Mouse (Mus musculus) adrenal gland, postnatal 10 days (tissue): Measurements from ENCODE around the gene Ccdc38. TPM values are rescaled to one million over a fixed set of nuclear protein-coding genes. Genes with fewer than 3 reads are reported as not detected.
A peak's percentile ranks its signal among the peaks of the same experiment; 100 is the strongest.
"Not testable (repeated sequence)": the region's sequence is repeated elsewhere in the genome, so short reads cannot be mapped to it uniquely, and the experiment has no call there.

Experiments used
- DNase-seq: peaks from one replicate; pipeline ENCODE4 v3.0.0; 2021; ENCODE audit warnings: mixed read lengths
- total RNA-seq, 2 experiments: library from RNA; stranded (reverse); gene quantifications; 2 replicates each; pipeline ENCODE4 v1.2.3; 2021

Gene Ccdc38
- total RNA-seq, 2 experiments from 2014 or later: 0.33 TPM; not detected in 1

- no peak for DNase-seq
These were observed 9.4 kb downstream of the Ccdc38 start for GRCm38 (mm10) chr10:93549821-93550220.

GRCm38 (mm10) chr10:93552596-93552995 lies 12.2 kb downstream of the Ccdc38 start:
- no peak for DNase-seq

DNA sequence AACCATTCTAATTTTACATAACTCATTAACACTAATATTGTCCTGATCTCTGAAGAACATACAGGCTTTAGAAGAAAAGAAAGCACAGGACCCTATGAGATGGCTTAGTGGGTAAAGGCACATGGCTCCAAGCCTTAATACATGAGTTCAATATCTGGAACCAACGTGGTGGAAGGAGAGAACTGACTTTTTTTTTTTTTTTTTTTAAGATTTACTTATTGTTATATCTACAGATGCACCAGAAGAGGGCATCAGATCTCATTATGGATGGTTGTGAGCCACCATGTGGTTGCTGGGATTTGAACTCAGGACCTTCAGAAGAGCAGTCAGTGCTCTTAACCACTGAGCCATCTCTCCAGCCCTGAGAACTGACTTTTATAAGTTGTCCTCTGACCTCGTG lies 17.5 kb downstream of the Ccdc38 start:
- DNase-seq: not testable (repeated sequence)

DNA sequence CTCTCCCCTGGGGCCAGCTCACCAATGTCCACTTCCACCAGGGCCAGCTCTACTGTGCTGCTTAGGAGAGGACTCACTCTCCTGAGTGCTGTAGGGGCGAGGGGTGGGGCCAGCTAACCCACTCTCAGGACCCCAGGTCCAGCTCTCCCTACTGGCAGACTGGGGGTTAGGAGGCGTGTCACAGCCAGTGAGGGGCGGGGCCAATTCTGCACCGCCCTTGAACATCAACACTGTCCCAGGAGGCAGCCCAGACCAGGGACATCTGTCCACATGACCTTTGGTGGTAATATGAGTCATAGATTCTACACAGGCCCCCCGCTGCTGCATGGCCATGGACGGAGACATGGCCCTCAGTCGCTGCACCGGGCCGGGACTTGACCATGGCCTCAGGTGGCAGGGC lies 19.4 kb downstream of the Ccdc38 start:
- peak; percentile 69 for DNase-seq

- no peak for DNase-seq
These were observed 24.2 kb downstream of the Ccdc38 start for GRCm38 (mm10) chr10:93564518-93565090.

DNA sequence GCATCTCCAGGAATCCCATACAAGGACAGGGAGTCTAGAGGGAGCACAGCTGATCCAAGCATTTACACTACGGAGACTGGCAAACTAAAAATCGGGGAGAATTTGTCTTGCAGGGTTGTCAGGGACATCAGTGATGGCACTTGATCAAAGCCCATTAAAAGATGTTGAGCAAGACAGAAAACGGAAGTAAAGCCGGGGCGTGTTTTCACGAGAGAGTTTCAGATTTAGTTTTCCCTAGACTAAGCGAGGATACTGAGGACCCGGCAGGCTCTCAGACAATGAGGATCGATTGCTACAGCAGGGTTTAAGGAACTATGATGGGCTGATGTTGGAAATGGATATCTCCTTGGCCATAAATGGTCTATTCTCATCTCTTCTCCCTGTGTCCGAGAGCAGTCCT lies 26.6 kb downstream of the Ccdc38 start:
- DNase-seq: no peak

- DNase-seq: no peak
These were observed 27.6 kb downstream of the Ccdc38 start for GRCm38 (mm10) chr10:93567841-93568566.

DNA sequence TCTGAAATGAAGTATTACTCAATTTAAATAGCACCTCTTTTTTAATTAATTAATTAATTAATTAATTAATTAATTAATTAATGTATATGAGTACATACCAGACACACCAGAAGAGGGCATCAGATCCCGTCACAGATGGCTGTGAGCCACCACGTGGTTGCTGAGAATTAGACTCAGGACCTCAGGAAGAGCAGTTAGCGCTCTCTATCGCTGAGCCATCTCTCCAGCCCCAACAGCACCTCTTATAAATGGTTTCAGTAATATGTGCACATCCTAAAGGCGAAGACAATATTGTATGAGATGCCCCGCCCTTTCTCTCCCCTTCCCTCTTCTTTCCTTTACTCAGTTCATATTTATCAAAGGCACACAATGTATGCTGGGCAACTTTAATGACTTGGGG lies 28.2 kb downstream of the Ccdc38 start:
- no peak for DNase-seq

GRCm38 (mm10) chr10:93572209-93572608 lies 31.8 kb downstream of the Ccdc38 start:
- no peak for DNase-seq

GRCm38 (mm10) chr10:93574966-93575365 lies 34.5 kb downstream of the Ccdc38 start:
- DNase-seq: no peak

DNA sequence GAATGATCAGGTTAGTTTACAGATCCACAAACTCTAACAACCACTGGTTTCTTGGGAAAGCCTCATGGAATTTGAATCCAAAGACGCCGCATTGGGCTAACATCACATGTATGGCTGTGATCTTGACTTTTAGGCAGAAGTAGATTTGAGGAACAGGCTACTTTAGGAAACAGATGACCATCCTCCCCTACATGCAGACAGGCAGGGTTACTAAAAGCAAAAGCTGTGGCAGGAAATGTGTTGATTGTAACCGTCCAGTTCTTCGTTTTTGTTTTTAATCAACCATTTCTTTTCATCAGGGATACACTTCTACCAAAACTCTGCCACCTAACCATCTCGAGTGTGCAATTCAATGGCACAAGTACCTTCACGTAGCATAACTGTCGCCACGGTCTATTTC lies 35.5 kb downstream of the Ccdc38 start:
- DNase-seq: no peak

DNA sequence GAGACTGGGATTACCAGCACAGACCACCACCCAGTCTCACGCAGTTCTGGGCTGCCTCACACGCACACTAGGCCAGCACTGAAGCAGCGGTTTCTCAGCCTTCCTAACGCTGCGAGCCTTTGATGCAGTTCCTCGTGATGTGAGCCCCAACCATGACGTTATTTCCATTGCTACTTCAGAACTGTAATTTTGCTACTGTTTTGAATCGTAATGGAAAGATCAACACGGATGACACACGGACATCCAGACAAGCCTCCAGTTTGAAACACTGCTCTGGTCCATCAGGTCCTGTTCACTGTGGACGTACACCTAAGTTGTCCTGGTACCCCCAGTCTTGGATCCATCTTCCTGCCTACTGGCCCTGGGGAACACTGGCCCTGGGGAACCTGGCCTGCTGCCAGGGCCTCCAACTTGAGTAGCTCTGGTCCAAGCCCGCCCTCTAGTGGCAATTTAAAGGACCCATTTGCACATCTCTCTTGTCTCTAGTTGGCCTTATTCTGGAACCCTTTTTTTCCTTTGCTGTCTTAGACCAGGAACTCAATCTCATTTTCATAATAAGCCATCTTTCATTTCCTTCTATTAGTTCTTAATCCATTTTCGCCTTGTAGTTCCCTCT lies 36.9 kb downstream of the Ccdc38 start:
- DNase-seq: peak; percentile 86

DNA sequence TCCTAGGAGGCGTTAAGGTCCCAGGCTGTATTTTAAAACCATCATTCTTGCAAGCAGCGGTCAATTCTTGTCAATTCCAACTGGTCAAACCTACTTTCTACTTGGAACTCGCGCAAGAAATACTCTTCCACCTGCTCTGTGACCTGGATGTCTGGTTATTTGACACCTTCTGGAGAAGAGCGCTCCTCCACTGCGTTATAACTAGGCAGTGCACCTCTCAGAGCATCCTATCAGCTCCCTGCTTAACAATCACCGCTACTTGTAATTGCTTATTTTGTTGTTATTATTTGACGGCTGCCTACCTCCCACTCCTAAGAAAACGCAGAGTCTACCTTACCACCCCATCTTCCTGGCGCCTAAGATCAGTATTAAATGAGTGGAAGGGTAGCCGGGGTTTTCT lies 48.4 kb downstream of the Ccdc38 start:
- DNase-seq: no peak

DNA sequence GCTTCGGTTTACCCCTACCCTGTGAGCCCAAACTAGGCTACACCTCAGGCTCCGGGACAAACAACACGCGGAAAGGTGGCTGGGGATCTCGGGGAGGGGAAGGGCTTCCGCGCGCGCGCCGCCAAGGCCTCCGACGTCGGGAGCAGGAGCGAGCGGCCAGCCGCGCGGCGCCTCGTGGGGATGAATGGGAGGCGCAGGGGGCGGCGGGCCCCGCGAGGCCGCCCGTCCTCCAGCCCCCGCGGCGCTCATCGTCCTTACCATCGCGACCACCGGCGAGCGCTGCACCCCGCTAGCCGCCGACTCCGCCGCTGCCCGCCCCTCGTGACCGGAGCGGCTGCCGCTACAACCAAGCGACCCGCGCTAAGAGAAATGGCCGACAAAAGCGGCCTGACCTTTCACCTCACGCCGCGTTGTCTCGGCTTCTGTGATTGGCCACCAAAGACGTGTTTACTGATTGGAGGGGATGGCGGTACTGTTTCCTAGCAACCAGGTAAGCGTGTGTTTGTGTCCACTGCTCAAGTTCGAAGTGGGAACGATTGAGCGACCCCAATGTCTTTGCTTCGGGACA lies 48.9 kb downstream of the Ccdc38 start, which contains the start of gene Snrpf:
Snrpf (minus strand) TSS at position 426 of the 568 bp plus-strand sequence.
- DNase-seq: peak; percentile 93

- peak; percentile 31 for DNase-seq
These were observed 52.0 kb downstream of the Ccdc38 start for GRCm38 (mm10) chr10:93592456-93592855.

- peak; percentile 86 for DNase-seq
These were observed 53.6 kb downstream of the Ccdc38 start for GRCm38 (mm10) chr10:93594022-93594482.

DNA sequence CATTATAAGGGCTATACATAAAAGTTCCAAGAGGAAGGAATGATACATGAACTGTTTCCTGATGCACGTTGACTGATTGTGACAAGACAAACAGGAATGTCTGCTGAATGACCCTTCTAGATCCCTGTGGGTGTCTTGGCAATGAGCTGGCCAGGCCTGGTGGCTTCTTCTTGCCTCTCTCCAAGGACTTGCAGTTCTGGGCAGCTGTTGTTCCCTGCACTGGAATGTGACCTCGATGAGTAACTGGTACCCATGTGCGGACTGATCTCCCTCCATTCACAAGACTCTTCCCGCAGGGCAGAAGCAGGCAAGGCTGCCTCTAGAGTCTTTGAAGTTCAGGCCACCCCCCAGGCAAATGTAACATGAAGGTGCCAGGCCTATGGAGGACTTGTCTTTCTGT lies 55.4 kb downstream of the Ccdc38 start:
- peak; percentile 22 for DNase-seq

GRCm38 (mm10) chr10:93596641-93597040 lies 56.2 kb downstream of the Ccdc38 start:
- no peak for DNase-seq

DNA sequence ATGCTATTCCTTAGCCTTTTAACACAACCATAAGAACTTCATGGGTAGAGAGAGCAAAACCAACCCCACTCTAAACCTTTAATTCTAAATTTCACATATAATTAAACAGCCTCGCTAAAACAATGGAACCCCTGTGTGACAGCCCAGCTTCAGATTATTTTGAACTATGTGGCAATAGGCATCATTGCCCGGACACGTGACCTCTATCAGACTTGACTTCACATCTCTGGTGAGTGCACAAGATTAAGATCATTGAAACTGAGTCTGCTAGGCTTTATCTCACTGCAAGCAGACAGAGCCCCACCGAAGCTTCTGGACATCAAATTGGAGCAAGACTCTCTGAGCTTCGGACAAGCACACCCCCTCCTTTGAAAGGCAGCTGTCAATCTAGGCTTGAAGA lies 61.9 kb downstream of the Ccdc38 start:
- DNase-seq: no peak

DNA sequence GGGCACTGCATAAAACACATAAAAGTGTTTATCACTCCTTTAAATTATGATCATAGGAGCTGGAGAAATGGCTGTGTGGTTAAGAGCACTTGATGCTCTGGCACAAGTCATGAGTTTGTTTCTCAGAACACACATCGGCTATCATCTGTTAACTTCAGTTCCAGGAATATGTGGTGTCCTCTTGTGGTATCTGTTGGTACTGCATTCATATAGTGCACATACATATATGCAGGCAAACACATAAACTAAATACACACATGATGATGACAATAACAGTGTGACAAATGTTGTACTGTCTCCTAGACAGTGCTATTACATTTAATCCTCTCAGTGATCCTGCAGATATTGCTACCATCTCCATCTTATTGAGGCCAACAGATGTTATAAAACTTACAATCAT lies 62.8 kb downstream of the Ccdc38 start:
- no peak for DNase-seq

- DNase-seq: no peak
These were observed 65.9 kb downstream of the Ccdc38 start for GRCm38 (mm10) chr10:93606326-93606725.

DNA sequence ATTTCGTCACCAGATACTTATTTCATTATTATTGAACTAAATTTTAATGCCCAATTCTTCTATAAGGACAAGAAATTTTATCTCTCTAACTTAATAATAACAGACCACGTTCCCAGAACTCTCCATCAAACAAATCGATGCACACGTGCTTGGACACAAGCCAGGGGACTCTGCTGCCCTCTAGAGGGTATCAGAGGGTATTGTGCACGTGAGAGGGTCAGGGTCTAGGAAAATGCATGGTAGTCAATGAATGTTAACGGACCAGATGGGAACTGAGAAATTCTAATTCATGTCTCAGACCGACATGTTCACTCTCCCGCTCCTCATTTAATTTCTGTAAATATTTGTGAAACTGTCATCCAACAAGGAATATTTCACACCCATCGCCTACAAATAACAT lies 67.6 kb downstream of the Ccdc38 start:
- DNase-seq: no peak

DNA sequence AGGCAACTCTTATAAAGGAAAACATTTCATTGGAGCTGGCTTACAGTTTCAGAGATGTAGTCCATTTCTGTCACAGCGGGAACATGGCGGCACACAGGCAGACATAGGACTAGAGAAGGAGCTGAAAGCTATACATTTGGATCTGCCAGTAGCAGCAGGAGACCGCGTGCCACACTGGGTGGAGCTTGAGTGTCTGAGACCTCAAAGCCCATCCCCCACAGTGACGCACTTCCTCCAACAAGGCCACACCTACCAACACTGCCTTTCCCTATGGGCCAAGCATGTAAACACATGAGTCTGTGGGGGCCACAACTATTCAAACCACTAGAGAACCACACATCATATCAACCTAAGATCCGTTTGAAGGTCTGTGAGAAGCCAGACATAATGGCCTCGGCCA lies 68.8 kb downstream of the Ccdc38 start:
- no peak for DNase-seq
